Comparison of ENCODE assay signal across 8 mouse cellular contexts in the genomic region with DNA sequence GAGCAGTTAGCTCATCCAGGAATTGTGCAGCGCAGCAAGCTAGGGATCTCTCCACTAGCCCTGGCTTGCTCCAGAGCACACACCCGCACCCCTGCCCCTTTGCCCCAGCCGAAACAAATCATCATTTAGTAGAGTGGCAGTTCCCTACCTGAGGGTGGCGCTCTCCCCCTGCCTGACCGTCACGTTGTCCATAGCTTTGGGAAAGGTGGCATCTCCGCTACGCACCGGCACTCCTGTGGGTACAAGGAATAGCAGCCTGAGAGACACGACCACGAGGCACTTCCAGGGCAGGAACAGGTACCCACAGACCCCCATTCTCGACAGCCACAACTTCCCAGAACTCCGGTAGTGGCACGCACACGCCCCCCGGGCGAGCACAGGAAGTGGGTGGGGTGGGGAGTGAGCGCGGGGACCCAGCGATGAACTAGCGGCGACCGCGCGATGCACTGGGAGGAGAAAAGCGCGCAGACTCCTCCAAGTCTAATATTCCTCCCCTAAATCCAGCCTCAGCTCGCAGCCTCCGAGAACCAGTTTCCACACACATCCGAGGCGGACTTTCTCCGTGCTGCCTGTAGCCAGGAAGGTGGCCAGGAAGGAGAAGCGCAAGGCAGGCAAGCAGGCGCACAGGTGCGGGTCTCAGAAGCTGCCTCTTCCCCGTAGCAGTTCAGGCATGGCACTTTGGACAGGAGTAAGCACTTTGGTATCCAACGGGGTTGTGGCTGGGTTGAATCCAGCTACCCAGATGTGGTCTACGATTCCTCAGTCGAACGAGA.
DNase-seq lines count a peak whose midpoint lies in the region; ATAC-seq and TF ChIP-seq lines count a peak whose summit lies in the region.

No protein-coding gene starts in this region.

- no peaks in the 10 kb centered on the region for H3K36me3 ChIP-seq in heart, embryonic 12.5 days
- H3K36me3 ChIP-seq in liver, postnatal 0 days (replicated peaks; ENCODE audit: insufficient read depth, low read length) = no peaks in the 10 kb centered on the region

- WGBS in heart, embryonic 12.5 days = under 1% methylated on average over 40 of the region's 40 CpGs
- WGBS in liver, postnatal 0 days (ENCODE audit: insufficient replicate concordance) = under 1% methylated on average over 40 of the region's 40 CpGs

- peak; percentile 29 for DNase-seq in gastrocnemius, adult 2 months
- no peak for DNase-seq in gastrocnemius, postnatal 25 days
- DNase-seq in embryo, embryonic 11 days = peak; percentile 74
- peak; percentile 34 to 55 for DNase-seq in layer of hippocampus, adult 8-10 months (ENCODE audit: low spot score in 2 of 2)
- no peak for DNase-seq in liver, postnatal 0 days
- peak; percentile 78 to 79 for DNase-seq in right cerebral cortex, adult 2 months (ENCODE audit: low spot score in 2 of 2)

- peak; percentile 54 for ATAC-seq in heart, embryonic 12.5 days (ENCODE audit: insufficient number of reproducible peaks, low FRiP score)
- ATAC-seq in liver, postnatal 0 days = no peak
- ATAC-seq in activated CD4-positive, CD25-positive, alpha-beta regulatory T cell, adult 4 months = no peak

- no peak for TF ChIP-seq EP300 in liver, postnatal 0 days (IDR thresholded peaks at IDR 0.05; ENCODE audit: low read depth)

- H3K9me3 ChIP-seq in heart, embryonic 12.5 days (replicated peaks) = no peaks in the 10 kb centered on the region
- no peaks in the 10 kb centered on the region for H3K9me3 ChIP-seq in liver, postnatal 0 days (ENCODE audit: low read length)

- H3K4me1 ChIP-seq in heart, embryonic 12.5 days (replicated peaks) = 0 out of 2 replicates have a peak, but pooled peaks cover 3% of the 10 kb centered on the region
- no peaks in the 10 kb centered on the region for H3K4me1 ChIP-seq in liver, postnatal 0 days (ENCODE audit: insufficient read depth)

- intact Hi-C loops in gastrocnemius, adult 2 months (cut with DNase I) = no loop called here

- peak overlapping the region; percentile 70 for H3K9ac ChIP-seq in heart, embryonic 12.5 days
- H3K9ac ChIP-seq in liver, postnatal 0 days (replicated peaks) = no peak overlapping the region

- peak overlapping the region; percentile 68 for H3K4me3 ChIP-seq in gastrocnemius, adult 2 months
- peak overlapping the region; percentile 77 for H3K4me3 ChIP-seq in heart, embryonic 12.5 days
- H3K4me3 ChIP-seq in liver, postnatal 0 days (ENCODE audit: low read depth, low read length) = no peak overlapping the region

- peak overlapping the region; percentile 97 for H3K4me2 ChIP-seq in heart, embryonic 12.5 days
- peak overlapping the region; percentile 47 for H3K4me2 ChIP-seq in liver, postnatal 0 days (ENCODE audit: low read depth, low read length)

- TF ChIP-seq CTCF in gastrocnemius, adult 2 months (IDR thresholded peaks at IDR 0.05) = peak; percentile 32; the same call in 1 of the 2 replicates
- peak; percentile 26; the same call in 1 of the 2 replicates for TF ChIP-seq CTCF in liver, postnatal 0 days (IDR thresholded peaks at IDR 0.05; ENCODE audit: low read depth)

- peaks cover 33% of the 10 kb centered on the region for H3K27me3 ChIP-seq in heart, embryonic 12.5 days (replicated peaks)
- H3K27me3 ChIP-seq in liver, postnatal 0 days (ENCODE audit: insufficient read depth, low read length) = peaks cover 39% of the 10 kb centered on the region

- H3K27ac ChIP-seq in gastrocnemius, adult 2 months = peak overlapping the region; percentile 24
- H3K27ac ChIP-seq in heart, embryonic 12.5 days (ENCODE audit: poor library complexity, severe bottlenecking) = peak overlapping the region; percentile 71; the same call in 1 of the 2 replicates
- H3K27ac ChIP-seq in liver, postnatal 0 days (ENCODE audit: low read depth) = no peak overlapping the region

Comparison
In these comparisons a context has a peak if more than half of its experiments do, and no peak if none do; other contexts are left out.
1. DNase-seq: peak in gastrocnemius, adult 2 months (single experiment), embryo, embryonic 11 days (single experiment), layer of hippocampus, adult 8-10 months (2 of 2) and right cerebral cortex, adult 2 months (2 of 2); none in gastrocnemius, postnatal 25 days (single experiment) and liver, postnatal 0 days (single experiment).